1 mouse cellular context compared by ENCODE assay signal in genomic region chr1:151237780-151238179, GRCm38 (mm10).
A peak's percentile ranks its signal among the peaks of the same experiment; 100 is the strongest.
TF ChIP-seq lines count a peak whose summit lies in the region.

No protein-coding gene starts in this region.

TF ChIP-seq in myocyte, 11 proteins besides CTCF, POLR2A, EP300 and RAD21:
- TF ChIP-seq POLR2AphosphoS2 (IDR thresholded peaks at IDR 0.05; ENCODE audit: insufficient read length, low read depth) (no peak), MYOD1 (IDR thresholded peaks at IDR 0.05; ENCODE audit: control insufficient read depth in 1 of 3, insufficient read length in 2 of 3, low read depth in 2 of 3) (peak in 1 of 3 experiments; percentile 45), MAX (IDR thresholded peaks at IDR 0.05; ENCODE audit: low read depth) (no peak), E2F4 (IDR thresholded peaks at IDR 0.05; ENCODE audit: insufficient read depth) (no peak), USF1 (IDR thresholded peaks at IDR 0.05; ENCODE audit: low read depth) (no peak), REST (IDR thresholded peaks at IDR 0.05; ENCODE audit: insufficient read depth, insufficient read length) (no peak), TCF3 (IDR thresholded peaks at IDR 0.05; ENCODE audit: insufficient read length, low read depth) (no peak), CEBPB (IDR thresholded peaks at IDR 0.05; ENCODE audit: insufficient read depth, poor library complexity, severe bottlenecking) (no peak), MYOG (IDR thresholded peaks at IDR 0.05; ENCODE audit: control insufficient read depth in 1 of 3, insufficient read depth in 1 of 3, insufficient read length in 2 of 3, low read depth in 2 of 3) (peak in 2 of 3 experiments; percentile 11 to 23)
TF ChIP-seq in myocyte: peak in this region for 2.
